Mouse (Mus musculus) thymus, adult 2 months (tissue): ENCODE data around the gene Slc39a2. TPM values are rescaled to one million over a fixed set of nuclear protein-coding genes. Genes with fewer than 3 reads are reported as not detected.

ENCODE experiments used
- DNase-seq: peaks from one replicate; pipeline ENCODE4 v3.0.0; 2021
- H3K27ac ChIP-seq: fragments of 200-500 bp; 2 replicates; pipeline ENCODE4 v1.5.1; 2012; ENCODE audit warnings: low read length, control low read depth; ENCODE audit not compliant: control insufficient read depth, insufficient read depth
- H3K27me3 ChIP-seq: fragments of 200-500 bp; 2 replicates; pipeline ENCODE4 v1.6.1; 2012; ENCODE audit warnings: mild to moderate bottlenecking, low read length, moderate library complexity, mixed read lengths; ENCODE audit not compliant: control insufficient read depth, insufficient read depth
- H3K36me3 ChIP-seq: fragments of 200-500 bp; 2 replicates; pipeline ENCODE4 v1.6.1; 2012; ENCODE audit warnings: mild to moderate bottlenecking, low read length, moderate library complexity; ENCODE audit not compliant: control insufficient read depth, insufficient read depth
- H3K4me1 ChIP-seq: fragments of 200-500 bp; replicated peaks from 2 replicates; pipeline ENCODE4 v1.6.1; 2012; ENCODE audit warnings: low read length; ENCODE audit not compliant: control insufficient read depth, insufficient read depth
- H3K4me3 ChIP-seq: fragments of 200-500 bp; 2 replicates; pipeline ENCODE4 v1.5.1; 2012; ENCODE audit warnings: mild to moderate bottlenecking, low read length, control low read depth, moderate library complexity; ENCODE audit not compliant: control insufficient read depth, insufficient read depth
- CTCF ChIP-seq: fragments of 200-500 bp; IDR thresholded peaks from 2 replicates; pipeline ENCODE4 v1.5.1; 2012; ENCODE audit warnings: mild to moderate bottlenecking, control low read depth, low read length, moderate library complexity, borderline replicate concordance; ENCODE audit not compliant: control insufficient read depth, poor library complexity, insufficient read depth; ENCODE audit errors: extremely low read depth
- POLR2A ChIP-seq: fragments of 200-500 bp; IDR thresholded peaks from 2 replicates; pipeline ENCODE4 v1.6.1; 2012; ENCODE audit warnings: mild to moderate bottlenecking, low read length, control low read depth, moderate library complexity; ENCODE audit not compliant: control insufficient read depth, poor library complexity, insufficient read depth; ENCODE audit errors: extremely low read depth
- WGBS: fragments of 180-500 bp; shearing (Covaris S2); methylation state at CpG from one replicate; pipeline ENCODE4 v1.1.7; 2018; 5-methylcytosine and 5-hydroxymethylcytosine counted together
- polyA plus RNA-seq: library from polyadenylated mRNA; depleted of rRNA; stranded (reverse); fragments of >200 nt; gene quantifications from 2 replicates; pipeline ENCODE4 v1.2.3, GENCODE M21; 2012

Slc39a2 gene
- polyA plus RNA-seq, 1 experiment, result 1.5 TPM

GRCm38 (mm10) chr14:51929968-51930367 is 37.3 kb downstream of the Slc39a2 start:
- Histone ChIP-seq H3K36me3 (no peaks in the 10 kb centered on the region), H3K27ac (no peak overlapping the region), H3K27me3 (no peaks in the 10 kb centered on the region), H3K4me1 (no peaks in the 10 kb centered on the region), H3K4me3 (no peak overlapping the region)
- no peak for DNase-seq
- WGBS, result 88% methylated on average over 9 of the region's 9 CpGs
- TF ChIP-seq POLR2A (no peak), CTCF (no peak)

GRCm38 (mm10) chr14:51930824-51931223 is 38.1 kb downstream of the Slc39a2 start:
- no peak overlapping the region for H3K27ac ChIP-seq
- WGBS, result 42% methylated on average over 5 of the region's 5 CpGs
- no peaks in the 10 kb centered on the region for H3K36me3 ChIP-seq
- H3K4me1 ChIP-seq, result no peaks in the 10 kb centered on the region
- TF ChIP-seq CTCF, result no peak
- TF ChIP-seq POLR2A, result no peak
- peak; percentile 55 for DNase-seq
- no peaks in the 10 kb centered on the region for H3K27me3 ChIP-seq
- no peak overlapping the region for H3K4me3 ChIP-seq

- 81% methylated on average over 10 of the region's 10 CpGs for WGBS
- no peak for TF ChIP-seq CTCF
- TF ChIP-seq POLR2A, result no peak
- DNase-seq, result no peak
- Histone ChIP-seq H3K4me3 (no peak overlapping the region), H3K4me1 (no peaks in the 10 kb centered on the region), H3K27me3 (no peaks in the 10 kb centered on the region), H3K36me3 (no peaks in the 10 kb centered on the region), H3K27ac (no peak overlapping the region)
Observed at GRCm38 (mm10) chr14:51932092-51933020, 39.7 kb downstream of the Slc39a2 start.

GRCm38 (mm10) chr14:51939005-51939404 is 46.3 kb downstream of the Slc39a2 start:
- H3K27ac ChIP-seq, result no peak overlapping the region
- no peak for DNase-seq
- H3K36me3 ChIP-seq, result no peaks in the 10 kb centered on the region
- 96% methylated on average over 9 of the region's 9 CpGs for WGBS
- TF ChIP-seq POLR2A, result no peak
- TF ChIP-seq CTCF, result no peak
- no peaks in the 10 kb centered on the region for H3K4me1 ChIP-seq
- H3K27me3 ChIP-seq, result no peaks in the 10 kb centered on the region
- H3K4me3 ChIP-seq, result no peak overlapping the region

- WGBS, result 58% methylated on average over 8 of the region's 8 CpGs
- TF ChIP-seq POLR2A (no peak), CTCF (no peak)
Observed at GRCm38 (mm10) chr14:51940944-51941560, 48.4 kb downstream of the Slc39a2 start.

GRCm38 (mm10) chr14:51941577-51941976 is 48.9 kb downstream of the Slc39a2 start:
- TF ChIP-seq CTCF (no peak), POLR2A (no peak)
- 82% methylated on average over 9 of the region's 9 CpGs for WGBS
- Histone ChIP-seq H3K27ac (no peak overlapping the region), H3K27me3 (no peaks in the 10 kb centered on the region), H3K4me3 (no peak overlapping the region), H3K4me1 (no peaks in the 10 kb centered on the region), H3K36me3 (no peaks in the 10 kb centered on the region)
- no peak for DNase-seq

More at GRCm38 (mm10) chr14:51940944-51941560, 48.4 kb downstream of the Slc39a2 start:
- Histone ChIP-seq H3K4me1 (no peaks in the 10 kb centered on the region), H3K4me3 (no peak overlapping the region), H3K36me3 (no peaks in the 10 kb centered on the region), H3K27me3 (no peaks in the 10 kb centered on the region), H3K27ac (no peak overlapping the region)
- no peak for DNase-seq
